Mouse (Mus musculus): Measurements from ENCODE around the gene Nhlrc4. TPM values are rescaled to one million over a fixed set of nuclear protein-coding genes. Genes with fewer than 3 reads are reported as not detected.

Nhlrc4 gene
- polyA plus RNA-seq, 1 experiment from 2014 or later = 0.15 TPM

- DNase-seq (ENCODE audit: low spot score) = no peak
- 72% methylated on average over 14 of the region's 14 CpGs for WGBS
- H3K36me3 ChIP-seq = peaks cover 14% of the 10 kb centered on the region
- no peak overlapping the region for H3K4me3 ChIP-seq
- H3K4me1 ChIP-seq = peaks cover 34% of the 10 kb centered on the region
- no peaks in the 10 kb centered on the region for H3K9me3 ChIP-seq
- 0 out of 2 replicates have a peak overlapping the region, but pooled peaks have one; percentile 29 for H3K27ac ChIP-seq
- no peaks in the 10 kb centered on the region for H3K27me3 ChIP-seq (ENCODE audit: insufficient read depth, poor library complexity, severe bottlenecking)
Observed at GRCm38 (mm10) chr17:25913186-25913876, 31.4 kb downstream of the Nhlrc4 start.

DNA sequence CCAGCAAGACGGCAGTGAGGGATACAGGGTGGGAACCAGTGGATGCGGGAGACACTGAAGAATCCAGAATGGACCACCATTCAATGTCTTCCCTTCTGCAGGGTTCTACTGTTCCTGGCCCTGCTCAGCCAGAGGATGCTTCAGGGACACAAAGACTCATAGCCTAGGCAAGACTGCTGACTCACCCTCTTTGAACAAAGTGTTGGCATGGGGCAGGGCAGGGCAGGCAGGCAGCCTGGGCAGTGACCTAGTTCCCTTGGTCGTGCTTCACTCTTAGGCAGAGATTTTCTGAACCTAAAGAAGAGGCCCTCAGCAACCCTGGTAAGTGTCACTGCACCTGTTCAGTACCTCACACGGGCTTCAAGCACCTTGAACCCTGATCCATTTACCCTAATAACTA is 32.9 kb downstream of the Nhlrc4 start:
- H3K4me1 ChIP-seq = peaks cover 25% of the 10 kb centered on the region
- H3K4me3 ChIP-seq = no peak overlapping the region
- H3K27me3 ChIP-seq (ENCODE audit: insufficient read depth, poor library complexity, severe bottlenecking) = no peaks in the 10 kb centered on the region
- H3K9me3 ChIP-seq = no peaks in the 10 kb centered on the region
- peaks cover 8% of the 10 kb centered on the region for H3K36me3 ChIP-seq
- no peak overlapping the region for H3K27ac ChIP-seq
- 86% methylated on average over 4 of the region's 4 CpGs for WGBS
- DNase-seq (ENCODE audit: low spot score) = no peak

GRCm38 (mm10) chr17:25907640-25908039 is 37.1 kb downstream of the Nhlrc4 start:
- Histone ChIP-seq H3K27ac (no peak overlapping the region), H3K36me3 (peaks cover 10% of the 10 kb centered on the region; the same call in 1 of the 2 replicates), H3K4me1 (no peaks in the 10 kb centered on the region), H3K27me3 (ENCODE audit: insufficient read depth, poor library complexity, severe bottlenecking) (no peaks in the 10 kb centered on the region), H3K4me3 (no peak overlapping the region), H3K9me3 (no peaks in the 10 kb centered on the region)
- DNase-seq (ENCODE audit: low spot score) = no peak
- WGBS = 85% methylated on average over 2 of the region's 2 CpGs

GRCm38 (mm10) chr17:25903061-25903460 is 41.7 kb downstream of the Nhlrc4 start:
- Histone ChIP-seq H3K4me3 (no peak overlapping the region), H3K36me3 (peaks cover 25% of the 10 kb centered on the region)
- WGBS = 80% methylated on average over 3 of the region's 3 CpGs

DNA sequence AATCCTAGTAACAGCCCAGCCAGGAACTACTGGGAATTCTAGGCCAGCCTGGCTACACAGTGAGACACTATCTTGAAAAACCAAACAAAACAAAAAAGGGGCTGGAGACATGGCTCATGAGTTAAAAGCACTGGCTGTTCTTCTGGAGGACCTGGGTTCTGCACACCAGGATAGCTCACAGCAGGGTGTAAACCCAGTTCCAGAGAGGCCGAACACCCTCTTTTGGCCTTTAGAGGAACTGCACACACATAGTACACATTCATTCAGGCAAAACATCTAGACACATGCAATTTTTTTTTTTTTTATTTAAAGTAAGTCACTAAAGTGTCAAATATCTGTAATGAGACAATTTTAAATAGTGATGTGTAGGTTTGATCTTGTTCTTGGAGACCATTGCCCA is 44.6 kb downstream of the Nhlrc4 start:
- WGBS = 88% methylated on average over 1 of the region's 1 CpGs
- H3K9me3 ChIP-seq = no peaks in the 10 kb centered on the region

More at GRCm38 (mm10) chr17:25903061-25903460, 41.7 kb downstream of the Nhlrc4 start:
- Histone ChIP-seq H3K4me1 (no peaks in the 10 kb centered on the region), H3K27me3 (ENCODE audit: insufficient read depth, poor library complexity, severe bottlenecking) (no peaks in the 10 kb centered on the region), H3K9me3 (no peaks in the 10 kb centered on the region), H3K27ac (no peak overlapping the region)
- DNase-seq (ENCODE audit: low spot score) = no peak

DNA sequence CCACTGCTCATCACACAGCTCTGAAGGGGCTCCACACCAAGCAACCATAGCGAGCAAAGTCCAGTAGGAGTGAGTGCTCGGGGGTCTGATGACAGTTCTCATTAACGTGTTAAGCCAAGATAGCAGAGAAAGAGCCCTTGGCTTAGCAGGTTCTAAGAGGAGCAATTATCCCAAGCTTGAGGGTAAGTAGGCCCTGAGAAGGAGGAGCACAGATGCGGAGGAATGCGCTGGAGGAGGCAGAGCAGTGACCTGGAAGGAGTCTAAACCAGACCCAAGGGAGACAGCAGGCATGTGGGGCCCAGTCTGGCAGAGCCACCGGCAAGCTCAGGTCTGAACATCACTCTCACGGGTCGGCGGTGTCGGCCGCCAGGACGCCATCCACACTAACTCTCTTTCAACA is 48.9 kb downstream of the Nhlrc4 start:
- Histone ChIP-seq H3K27me3 (ENCODE audit: insufficient read depth, poor library complexity, severe bottlenecking) (no peaks in the 10 kb centered on the region), H3K9me3 (no peaks in the 10 kb centered on the region), H3K4me3 (no peak overlapping the region), H3K4me1 (peaks cover 20% of the 10 kb centered on the region), H3K27ac (peak overlapping the region; percentile 36; the same call in 1 of the 2 replicates), H3K36me3 (peaks cover 11% of the 10 kb centered on the region)
- DNase-seq (ENCODE audit: low spot score) = no peak
- 63% methylated on average over 12 of the region's 12 CpGs for WGBS

More for the DNA sequence above, 44.6 kb downstream of the Nhlrc4 start:
- no peak overlapping the region for H3K27ac ChIP-seq
- DNase-seq (ENCODE audit: low spot score) = no peak
- H3K36me3 ChIP-seq = peaks cover 15% of the 10 kb centered on the region
- no peak overlapping the region for H3K4me3 ChIP-seq
- H3K4me1 ChIP-seq = peaks cover 15% of the 10 kb centered on the region
- H3K27me3 ChIP-seq (ENCODE audit: insufficient read depth, poor library complexity, severe bottlenecking) = no peaks in the 10 kb centered on the region

DNA sequence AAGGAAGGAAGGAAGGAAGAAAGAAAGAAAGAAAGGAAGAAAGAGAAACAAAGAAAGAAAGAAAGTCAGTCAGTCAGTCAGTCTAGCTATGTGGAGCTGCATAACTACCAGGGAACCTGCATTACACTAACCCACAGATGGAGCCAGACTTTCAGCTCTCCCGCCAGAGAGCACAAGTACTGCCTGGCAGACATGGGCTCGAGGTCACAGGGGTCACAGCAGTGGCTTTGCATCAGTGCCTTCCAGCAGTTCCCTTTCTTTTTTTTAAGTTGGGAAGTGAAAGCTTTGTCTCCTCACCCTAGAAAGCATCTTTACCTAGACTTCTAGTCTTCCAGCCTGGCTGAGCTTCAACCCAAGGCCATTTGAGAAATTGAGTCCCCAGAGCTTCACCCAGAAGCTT is 49.3 kb downstream of the Nhlrc4 start:
- H3K27ac ChIP-seq = peak overlapping the region; percentile 36; the same call in 1 of the 2 replicates
- WGBS = 37% methylated on average over 2 of the region's 2 CpGs

DNA sequence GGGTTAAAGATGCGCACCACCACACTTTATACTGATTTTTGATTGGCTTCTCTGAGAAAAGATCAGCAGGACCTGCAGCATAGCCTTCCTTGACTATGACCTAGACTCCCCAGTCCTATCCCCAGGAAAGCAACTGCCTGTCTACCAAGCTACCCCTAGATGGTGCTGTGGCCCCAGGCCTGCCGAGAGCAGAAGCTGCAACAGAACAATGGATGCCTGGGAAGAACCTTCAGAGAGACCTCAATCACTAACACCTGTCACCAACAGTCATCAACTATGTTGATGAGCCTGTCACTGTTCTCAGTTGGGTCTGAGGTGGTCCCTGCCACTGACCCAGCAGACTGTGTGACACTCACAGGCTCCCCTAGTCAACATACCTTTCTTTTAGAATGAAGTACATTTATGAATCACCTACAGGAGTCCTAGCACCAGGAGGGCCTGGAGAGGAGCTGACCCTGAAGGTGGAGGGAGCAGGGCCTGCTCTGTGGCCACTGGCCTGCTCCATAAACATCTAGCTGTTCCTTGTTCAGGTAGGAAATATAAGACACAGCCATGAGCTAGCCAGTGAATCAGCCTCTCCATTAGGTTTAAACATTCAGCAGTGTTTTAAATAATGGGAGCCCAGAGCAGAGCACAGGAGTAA is 50.7 kb downstream of the Nhlrc4 start:
- DNase-seq (ENCODE audit: low spot score) = peak; percentile 89
- peaks cover 14% of the 10 kb centered on the region for H3K36me3 ChIP-seq
- WGBS = 26% methylated on average over 2 of the region's 2 CpGs
- H3K4me3 ChIP-seq = no peak overlapping the region
- no peaks in the 10 kb centered on the region for H3K9me3 ChIP-seq
- H3K27me3 ChIP-seq (ENCODE audit: insufficient read depth, poor library complexity, severe bottlenecking) = no peaks in the 10 kb centered on the region
- no peak overlapping the region; the same call in 1 of the 2 replicates for H3K27ac ChIP-seq
- peaks cover 20% of the 10 kb centered on the region for H3K4me1 ChIP-seq

More for the DNA sequence above, 49.3 kb downstream of the Nhlrc4 start:
- Histone ChIP-seq H3K4me3 (no peak overlapping the region), H3K9me3 (no peaks in the 10 kb centered on the region), H3K27me3 (ENCODE audit: insufficient read depth, poor library complexity, severe bottlenecking) (no peaks in the 10 kb centered on the region), H3K36me3 (peaks cover 7% of the 10 kb centered on the region), H3K4me1 (peaks cover 20% of the 10 kb centered on the region)
- no peak for DNase-seq (ENCODE audit: low spot score)

Other genes starting within 250 kb of the Nhlrc4 start
- 2.2 and 4.6 TPM in 2 replicates for gene Gng13, start 227.8 kb downstream of the Nhlrc4 start, polyA plus RNA-seq (2016; fragmentation: Nextera tagmentation; extraction: Ambion mirVana)
- gene Chtf18, start 217.5 kb downstream of the Nhlrc4 start, polyA plus RNA-seq (2016; fragmentation: Nextera tagmentation; extraction: Ambion mirVana) = 34.5 and 46.4 TPM in 2 replicates
- gene Rpusd1, start 217.3 kb downstream of the Nhlrc4 start, polyA plus RNA-seq (2016; fragmentation: Nextera tagmentation; extraction: Ambion mirVana) = 18.1 and 19.8 TPM in 2 replicates
- not detected in 2 replicates for gene Mslnl, start 208.9 kb downstream of the Nhlrc4 start, polyA plus RNA-seq (2016; fragmentation: Nextera tagmentation; extraction: Ambion mirVana)
- gene Msln, start 190.6 kb downstream of the Nhlrc4 start, polyA plus RNA-seq (2016; fragmentation: Nextera tagmentation; extraction: Ambion mirVana) = 0.98 and 2.8 TPM in 2 replicates
- gene Narfl, start 171.2 kb downstream of the Nhlrc4 start, polyA plus RNA-seq (2016; fragmentation: Nextera tagmentation; extraction: Ambion mirVana) = 33.5 and 36.0 TPM in 2 replicates
- gene Haghl, start 159.3 kb downstream of the Nhlrc4 start, polyA plus RNA-seq (2016; fragmentation: Nextera tagmentation; extraction: Ambion mirVana) = 58.0 and 63.8 TPM in 2 replicates
- 0.18 and 0.37 TPM in 2 replicates for gene Ccdc78, start 158.4 kb downstream of the Nhlrc4 start, polyA plus RNA-seq (2016; fragmentation: Nextera tagmentation; extraction: Ambion mirVana)
- 74.5 and 74.9 TPM in 2 replicates for gene Fam173a, start 152.1 kb downstream of the Nhlrc4 start, polyA plus RNA-seq (2016; fragmentation: Nextera tagmentation; extraction: Ambion mirVana)
- 0.99 TPM in 1 of 2 replicates, not detected in the other for gene AC134908.4, start 149.3 kb downstream of the Nhlrc4 start, polyA plus RNA-seq (2016; fragmentation: Nextera tagmentation; extraction: Ambion mirVana)
- gene Metrn, start 147.8 kb downstream of the Nhlrc4 start, polyA plus RNA-seq (2016; fragmentation: Nextera tagmentation; extraction: Ambion mirVana) = 44.3 and 48.0 TPM in 2 replicates
- 0.62 and 1.2 TPM in 2 replicates for gene Fbxl16, start 135.9 kb downstream of the Nhlrc4 start, polyA plus RNA-seq (2016; fragmentation: Nextera tagmentation; extraction: Ambion mirVana)
- 21.6 and 23.0 TPM in 2 replicates for gene Wdr24, start 121.3 kb downstream of the Nhlrc4 start, polyA plus RNA-seq (2016; fragmentation: Nextera tagmentation; extraction: Ambion mirVana)
- gene Jmjd8, start 116.1 kb downstream of the Nhlrc4 start, polyA plus RNA-seq (2016; fragmentation: Nextera tagmentation; extraction: Ambion mirVana) = 45.8 and 50.7 TPM in 2 replicates
- gene Stub1, start 111.6 kb downstream of the Nhlrc4 start, polyA plus RNA-seq (2016; fragmentation: Nextera tagmentation; extraction: Ambion mirVana) = 343 and 404 TPM in 2 replicates
- 2.3 and 4.0 TPM in 2 replicates for gene Rhbdl1, start 107.7 kb downstream of the Nhlrc4 start, polyA plus RNA-seq (2016; fragmentation: Nextera tagmentation; extraction: Ambion mirVana)
- 2.1 and 3.0 TPM in 2 replicates for gene Gm20683, start 103.2 kb downstream of the Nhlrc4 start, polyA plus RNA-seq (2016; fragmentation: Nextera tagmentation; extraction: Ambion mirVana)
- gene Rhot2, start 100.1 kb downstream of the Nhlrc4 start, polyA plus RNA-seq (2016; fragmentation: Nextera tagmentation; extraction: Ambion mirVana) = 29.0 and 29.8 TPM in 2 replicates
- 22.4 and 31.7 TPM in 2 replicates for gene Wdr90, start 83.5 kb downstream of the Nhlrc4 start, polyA plus RNA-seq (2016; fragmentation: Nextera tagmentation; extraction: Ambion mirVana)
- 133 and 201 TPM in 2 replicates for gene Mcrip2, start 76.2 kb downstream of the Nhlrc4 start, polyA plus RNA-seq (2016; fragmentation: Nextera tagmentation; extraction: Ambion mirVana)
- 46.7 and 55.4 TPM in 2 replicates for gene Mettl26, start 69.9 kb downstream of the Nhlrc4 start, polyA plus RNA-seq (2016; fragmentation: Nextera tagmentation; extraction: Ambion mirVana)
- 0.96 and 3.8 TPM in 2 replicates for gene Wfikkn1, start 64.1 kb downstream of the Nhlrc4 start, polyA plus RNA-seq (2016; fragmentation: Nextera tagmentation; extraction: Ambion mirVana)
- 22.2 and 24.4 TPM in 2 replicates for gene Rab40c, start 25.2 kb downstream of the Nhlrc4 start, polyA plus RNA-seq (2016; fragmentation: Nextera tagmentation; extraction: Ambion mirVana)
- gene Pigq, start within 50 bp of the Nhlrc4 start, polyA plus RNA-seq (2016; fragmentation: Nextera tagmentation; extraction: Ambion mirVana) = 71.8 and 90.0 TPM in 2 replicates
- gene A930017K11Rik, start 7.6 kb upstream of the Nhlrc4 start, polyA plus RNA-seq (2016; fragmentation: Nextera tagmentation; extraction: Ambion mirVana) = 0.20 and 0.55 TPM in 2 replicates
- gene Capn15, start 40.8 kb upstream of the Nhlrc4 start, polyA plus RNA-seq (2016; fragmentation: Nextera tagmentation; extraction: Ambion mirVana) = 20.1 and 21.4 TPM in 2 replicates
- gene Rab11fip3, start 124.6 kb upstream of the Nhlrc4 start, polyA plus RNA-seq (2016; fragmentation: Nextera tagmentation; extraction: Ambion mirVana) = 12.3 and 16.6 TPM in 2 replicates
- 32.8 and 39.6 TPM in 2 replicates for gene Decr2, start 145.4 kb upstream of the Nhlrc4 start, polyA plus RNA-seq (2016; fragmentation: Nextera tagmentation; extraction: Ambion mirVana)
- 115 and 137 TPM in 2 replicates for gene Nme4, start 150.6 kb upstream of the Nhlrc4 start, polyA plus RNA-seq (2016; fragmentation: Nextera tagmentation; extraction: Ambion mirVana)
- gene Tmem8, start 168.3 kb upstream of the Nhlrc4 start, polyA plus RNA-seq (2016; fragmentation: Nextera tagmentation; extraction: Ambion mirVana) = 0.71 and 1.2 TPM in 2 replicates
- 273 and 284 TPM in 2 replicates for gene Mrpl28, start 178.5 kb upstream of the Nhlrc4 start, polyA plus RNA-seq (2016; fragmentation: Nextera tagmentation; extraction: Ambion mirVana)
- 5.5 and 7.0 TPM in 2 replicates for gene Axin1, start 193.7 kb upstream of the Nhlrc4 start, polyA plus RNA-seq (2016; fragmentation: Nextera tagmentation; extraction: Ambion mirVana)